Mouse (Mus musculus) hindbrain, postnatal 0 days (tissue): ENCODE measurements at regions not wholly inside any gene's neighbourhood (a gene's known extent, or its start where the extent isn't known, plus 50 kb on each side); places are given as distances from the start of the nearest gene placed in this dataset.

Source experiments
- ATAC-seq: fragments of 200-750 bp; cut with Nextera tagmentation; 2 replicates; pipeline ENCODE4 v1.8.0; 2017; ENCODE audit warnings: mild to moderate bottlenecking, moderate TSS enrichment, moderate library complexity
- DNase-seq: peaks from one replicate; pipeline ENCODE4 v3.0.0-alpha.2; 2015; ENCODE audit warnings: low spot score
- H3K27ac ChIP-seq: fragments of 300-500 bp; sonication (generic); 2 replicates; pipeline ENCODE4 v1.5.1; 2014; ENCODE audit warnings: mild to moderate bottlenecking
- H3K27me3 ChIP-seq: fragments of 300-500 bp; sonication (generic); 2 replicates; pipeline ENCODE4 v1.6.1; 2014; ENCODE audit warnings: low read length, mixed read lengths; ENCODE audit not compliant: insufficient read depth
- H3K36me3 ChIP-seq: fragments of 300-500 bp; sonication (generic); 2 replicates; pipeline ENCODE4 v1.6.1; 2014; ENCODE audit warnings: low read length, mixed read lengths; ENCODE audit not compliant: insufficient read depth
- H3K4me1 ChIP-seq: fragments of 300-500 bp; sonication (generic); 2 replicates; pipeline ENCODE4 v1.6.1; 2014; ENCODE audit warnings: antibody characterized with exemption, low read length, mixed read lengths; ENCODE audit not compliant: insufficient read depth
- H3K4me2 ChIP-seq: fragments of 300-500 bp; sonication (generic); 2 replicates; pipeline ENCODE4 v1.6.1; 2014; ENCODE audit warnings: low read depth, mild to moderate bottlenecking, low read length, moderate library complexity, mixed read lengths
- H3K4me3 ChIP-seq: fragments of 300-500 bp; sonication (generic); 2 replicates; pipeline ENCODE4 v1.5.1; 2014; ENCODE audit warnings: low read length
- H3K9ac ChIP-seq: fragments of 300-500 bp; sonication (generic); replicated peaks from 2 replicates; pipeline ENCODE4 v1.6.1; 2014; ENCODE audit warnings: mild to moderate bottlenecking, low read length, moderate library complexity, mixed read lengths
- H3K9me3 ChIP-seq: fragments of 300-500 bp; sonication (generic); 2 replicates; pipeline ENCODE4 v1.6.1; 2016; ENCODE audit warnings: low read length, mixed read lengths
- CTCF ChIP-seq: IDR thresholded peaks from 2 replicates; pipeline ENCODE4 v1.5.1; 2016; ENCODE audit warnings: antibody characterized with exemption, control low read depth, low read depth
- WGBS: fragments of 180-500 bp; shearing (Covaris S2); extraction: QIAGEN DNeasy Blood & Tissue Kit; methylation state at CpG from one replicate; pipeline ENCODE4 v1.1.7; 2014; 5-methylcytosine and 5-hydroxymethylcytosine counted together

DNA sequence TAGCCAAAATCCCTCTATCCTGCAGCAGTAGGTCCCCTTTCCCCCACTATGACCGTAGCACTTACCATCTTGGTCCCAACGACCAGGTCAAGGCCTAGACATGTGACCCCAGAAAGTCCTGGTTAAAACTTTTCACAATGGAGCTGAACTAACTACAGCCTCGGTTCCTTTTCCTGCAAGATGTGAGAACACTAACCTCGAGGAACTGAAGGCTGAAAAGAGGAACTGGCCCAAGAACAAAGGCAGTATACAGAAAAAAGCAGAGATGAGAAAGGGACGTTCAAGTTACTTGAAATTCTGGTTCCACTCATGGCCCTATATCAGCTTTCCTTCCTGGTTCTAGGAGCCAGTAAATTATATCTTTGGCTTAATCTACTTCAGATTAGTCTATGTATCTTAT is 67.4 kb upstream of the Tfec start:
- WGBS: 79% methylated on average over 5 of the region's 5 CpGs
- Histone ChIP-seq H3K4me1 (no peaks in the 10 kb centered on the region), H3K4me2 (no peak overlapping the region), H3K9ac (no peak overlapping the region), H3K9me3 (no peaks in the 10 kb centered on the region), H3K27ac (no peak overlapping the region), H3K4me3 (no peak overlapping the region), H3K36me3 (no peaks in the 10 kb centered on the region), H3K27me3 (no peaks in the 10 kb centered on the region)
- no peak for TF ChIP-seq CTCF
- ATAC-seq: no peak
- no peak for DNase-seq

DNA sequence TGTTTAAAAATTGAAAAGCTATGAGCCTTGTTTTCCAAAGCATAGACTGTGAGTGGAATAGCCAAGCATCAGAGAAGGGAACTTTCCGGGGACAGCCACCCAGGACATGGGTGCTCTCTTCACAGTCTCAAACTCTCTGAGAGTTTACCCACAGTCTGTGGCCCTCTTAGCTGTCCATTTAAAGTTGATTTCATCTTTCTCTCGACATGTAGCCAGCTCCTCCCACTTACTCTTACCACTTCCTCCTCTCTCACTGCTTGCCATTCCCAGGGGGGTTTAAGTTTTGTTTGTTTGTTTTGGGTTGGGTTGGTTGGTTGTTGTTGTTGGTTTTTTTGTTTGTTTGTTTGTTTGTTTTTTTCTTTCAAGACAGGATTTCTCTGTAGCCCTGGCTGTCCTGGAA is 66.1 kb upstream of the Tfec start:
- no peaks in the 10 kb centered on the region for H3K27me3 ChIP-seq
- H3K27ac ChIP-seq: no peak overlapping the region
- no peak overlapping the region for H3K4me2 ChIP-seq
- no peak for TF ChIP-seq CTCF
- ATAC-seq (no peak), DNase-seq (no peak)
- no peaks in the 10 kb centered on the region for H3K36me3 ChIP-seq
- 77% methylated on average over 2 of the region's 2 CpGs for WGBS
- no peaks in the 10 kb centered on the region for H3K9me3 ChIP-seq
- no peaks in the 10 kb centered on the region for H3K4me1 ChIP-seq
- H3K4me3 ChIP-seq: no peak overlapping the region
- no peak overlapping the region for H3K9ac ChIP-seq

DNA sequence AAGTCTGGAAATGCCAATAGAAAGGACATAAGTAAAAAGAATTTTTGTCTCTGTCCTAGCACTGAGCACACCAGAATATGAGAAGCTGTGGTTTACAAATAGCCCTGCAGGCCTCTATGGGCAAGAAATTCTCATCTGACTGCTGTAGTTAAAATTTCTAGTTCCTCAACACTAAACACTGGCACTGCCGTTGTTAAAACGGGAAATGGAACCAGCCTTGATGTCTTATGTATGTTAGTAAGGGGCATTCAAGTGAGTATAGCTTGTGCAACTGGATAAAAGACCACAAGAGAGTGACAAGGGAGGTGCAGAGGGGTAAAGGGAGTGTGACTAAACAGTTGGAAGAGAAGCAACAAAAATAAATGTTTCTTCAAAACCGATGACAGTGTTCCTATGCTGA is 65.7 kb upstream of the Tfec start:
- no peak for TF ChIP-seq CTCF
- Histone ChIP-seq H3K36me3 (no peaks in the 10 kb centered on the region), H3K9me3 (no peaks in the 10 kb centered on the region), H3K4me3 (no peak overlapping the region), H3K27me3 (no peaks in the 10 kb centered on the region), H3K9ac (no peak overlapping the region), H3K27ac (no peak overlapping the region), H3K4me1 (no peaks in the 10 kb centered on the region), H3K4me2 (no peak overlapping the region)
- WGBS: 74% methylated on average over 3 of the region's 3 CpGs
- ATAC-seq: no peak
- no peak for DNase-seq

DNA sequence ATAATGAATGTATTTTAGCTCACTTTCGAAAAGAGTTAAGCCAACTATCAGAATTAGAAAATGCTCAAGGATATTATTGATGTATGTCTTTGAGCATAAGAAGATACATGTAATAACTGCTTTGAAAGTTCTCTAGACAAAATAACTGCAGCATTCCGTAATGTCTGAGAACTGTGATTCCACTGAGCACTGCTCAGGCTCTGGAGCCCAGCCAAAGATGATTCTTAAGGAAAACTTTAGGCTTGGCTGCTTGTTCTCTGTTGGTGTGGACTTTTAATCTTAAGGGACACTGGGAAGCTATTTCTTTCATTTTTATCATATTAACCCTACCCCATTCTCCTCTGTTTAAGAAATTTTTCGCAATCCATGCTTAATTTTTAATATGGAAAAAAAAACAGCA is 59.9 kb upstream of the Tfec start:
- Histone ChIP-seq H3K27ac (no peak overlapping the region), H3K9me3 (no peaks in the 10 kb centered on the region), H3K4me1 (no peaks in the 10 kb centered on the region), H3K27me3 (no peaks in the 10 kb centered on the region), H3K4me3 (no peak overlapping the region), H3K4me2 (no peak overlapping the region), H3K9ac (no peak overlapping the region), H3K36me3 (no peaks in the 10 kb centered on the region)
- WGBS: 75% methylated on average over 3 of the region's 3 CpGs
- ATAC-seq: no peak
- TF ChIP-seq CTCF: no peak
- no peak for DNase-seq

DNA sequence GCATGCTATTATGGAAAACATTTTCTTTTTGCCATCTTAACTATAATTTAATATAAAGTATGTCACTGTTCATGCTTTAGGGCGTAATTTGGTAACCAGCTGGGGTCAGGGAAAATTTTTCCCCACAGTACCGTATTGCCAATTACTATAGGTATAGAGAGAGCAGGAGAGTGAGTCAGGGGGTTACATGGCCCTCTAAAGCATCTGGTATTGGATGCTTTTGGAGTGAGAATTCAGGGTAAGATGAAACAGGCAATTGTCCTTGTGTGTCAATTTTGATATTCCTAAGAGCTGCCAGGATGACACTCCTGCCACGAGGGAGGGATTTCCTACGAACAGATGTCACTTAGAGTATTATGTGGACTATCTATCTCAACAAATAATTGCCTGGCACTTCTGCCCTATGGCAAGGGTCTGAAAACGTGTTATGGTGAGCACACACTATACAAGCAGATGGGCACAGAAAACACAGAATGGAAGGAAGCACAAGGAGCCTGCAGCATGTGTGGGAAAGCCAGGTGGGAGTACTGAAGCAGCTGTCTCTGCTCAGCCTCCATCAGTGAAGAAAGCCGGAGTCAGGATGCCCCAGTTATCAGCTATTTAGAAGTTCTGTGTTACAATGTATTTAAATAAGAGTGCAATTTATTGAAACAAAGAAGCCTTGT is 58.7 kb upstream of the Tfec start:
- DNase-seq: peak; percentile 43
- H3K27ac ChIP-seq: no peak overlapping the region

More for the DNA sequence above, 58.7 kb upstream of the Tfec start:
- Histone ChIP-seq H3K36me3 (no peaks in the 10 kb centered on the region), H3K4me3 (no peak overlapping the region), H3K4me2 (no peak overlapping the region), H3K27me3 (no peaks in the 10 kb centered on the region), H3K9ac (no peak overlapping the region), H3K9me3 (no peaks in the 10 kb centered on the region), H3K4me1 (no peaks in the 10 kb centered on the region)
- WGBS: 45% methylated on average over 6 of the region's 6 CpGs
- ATAC-seq: peak; percentile 88
- no peak for TF ChIP-seq CTCF
